Mouse (Mus musculus): ENCODE results near the gene Add2. TPM values are rescaled to one million over a fixed set of nuclear protein-coding genes. Genes with fewer than 3 reads are reported as not detected.
A peak's percentile ranks its signal among the peaks of the same experiment; 100 is the strongest.

Gene Add2
- total RNA-seq, 4 experiments from 2014 or later, result 231 to 268 (median 258) TPM

- DNase-seq (ENCODE audit: low spot score in 2 of 2), result no peak
These were observed 105.4 kb downstream of the Add2 start for GRCm38 (mm10) chr6:86133882-86134281.

DNA sequence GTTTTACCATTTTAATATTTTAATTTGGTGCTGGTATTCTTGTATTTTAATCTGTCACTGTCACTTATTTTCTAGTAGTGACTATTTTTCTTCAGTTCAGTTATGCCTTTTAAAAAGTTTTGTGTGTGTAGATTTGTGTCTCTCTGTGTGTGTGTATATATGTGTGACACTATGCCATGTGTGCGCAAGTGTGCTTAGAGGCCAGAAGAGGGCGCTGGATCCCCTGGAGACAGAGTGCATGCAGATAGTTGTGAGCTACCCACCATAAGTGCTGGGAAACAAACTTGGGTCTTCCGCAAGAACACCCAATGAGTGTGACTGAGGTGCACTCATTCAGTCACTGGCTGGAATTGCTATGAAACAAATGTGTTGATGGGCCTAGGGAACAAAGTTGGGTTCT, 107.7 kb downstream of the Add2 start:
- no peak for DNase-seq (ENCODE audit: low spot score in 2 of 2)

- DNase-seq (ENCODE audit: low spot score in 2 of 2), result no peak
These were observed 112.8 kb downstream of the Add2 start for GRCm38 (mm10) chr6:86141284-86141683.

DNA sequence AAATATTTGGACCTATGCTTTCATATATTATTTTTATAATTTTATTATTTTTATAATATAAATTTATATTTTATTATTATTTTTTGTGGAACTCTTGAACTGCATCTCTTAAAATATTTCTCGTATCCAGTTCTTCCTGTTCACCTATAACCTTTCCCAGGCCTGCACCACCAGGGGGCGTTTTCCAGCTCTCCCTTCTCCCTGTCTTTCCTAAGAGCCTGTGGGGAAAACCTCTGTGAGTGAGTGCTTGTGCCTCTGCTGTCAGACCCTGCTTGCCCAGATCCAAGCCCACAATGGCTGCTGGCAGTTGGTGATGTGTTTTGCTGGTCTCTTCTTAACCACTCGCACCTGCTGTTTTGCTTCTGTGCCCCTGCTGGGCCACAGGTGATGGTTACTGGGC, 113.3 kb downstream of the Add2 start:
- DNase-seq (ENCODE audit: low spot score in 2 of 2), result peak in 1 of 2 experiments; percentile 57

- DNase-seq (ENCODE audit: low spot score in 2 of 2), result no peak
These were observed 116.5 kb downstream of the Add2 start for GRCm38 (mm10) chr6:86144986-86145385.

- DNase-seq (ENCODE audit: low spot score in 2 of 2), result no peak
These were observed 120.0 kb downstream of the Add2 start for GRCm38 (mm10) chr6:86148518-86148917.

GRCm38 (mm10) chr6:86149001-86149400, 120.5 kb downstream of the Add2 start:
- no peak for DNase-seq (ENCODE audit: low spot score in 2 of 2)

- DNase-seq (ENCODE audit: low spot score in 2 of 2), result no peak
These were observed 124.2 kb downstream of the Add2 start for GRCm38 (mm10) chr6:86152676-86153075.

GRCm38 (mm10) chr6:86153436-86153990, 125.0 kb downstream of the Add2 start:
- peak; percentile 20 to 24 for DNase-seq (ENCODE audit: low spot score in 2 of 2)

GRCm38 (mm10) chr6:86154006-86154405, 125.5 kb downstream of the Add2 start:
- no peak for DNase-seq (ENCODE audit: low spot score in 2 of 2)

DNA sequence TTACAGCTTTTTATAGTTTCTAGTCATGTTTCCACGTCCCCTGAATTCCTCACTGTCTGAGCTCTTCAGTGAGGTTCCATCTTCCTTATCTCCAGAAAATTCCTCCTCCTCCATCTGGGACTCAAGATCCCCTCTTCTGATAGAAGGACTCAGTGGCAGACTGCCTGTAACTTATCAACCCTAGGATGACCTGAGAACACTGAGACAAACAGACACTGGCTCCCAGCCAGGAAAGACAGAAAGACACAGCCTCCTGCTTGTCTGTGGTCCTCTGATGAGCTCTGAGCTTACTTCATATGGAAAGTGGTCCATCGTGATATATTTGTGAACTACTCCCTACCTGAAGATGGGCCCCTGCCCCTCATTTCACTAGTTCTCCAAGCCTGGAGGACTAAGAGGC, 126.0 kb downstream of the Add2 start:
- no peak for DNase-seq (ENCODE audit: low spot score in 2 of 2)

GRCm38 (mm10) chr6:86157253-86158234, 129.1 kb downstream of the Add2 start:
- no peak for DNase-seq (ENCODE audit: low spot score in 2 of 2)

GRCm38 (mm10) chr6:86160878-86161277, 132.4 kb downstream of the Add2 start:
- no peak for DNase-seq (ENCODE audit: low spot score in 2 of 2)

DNA sequence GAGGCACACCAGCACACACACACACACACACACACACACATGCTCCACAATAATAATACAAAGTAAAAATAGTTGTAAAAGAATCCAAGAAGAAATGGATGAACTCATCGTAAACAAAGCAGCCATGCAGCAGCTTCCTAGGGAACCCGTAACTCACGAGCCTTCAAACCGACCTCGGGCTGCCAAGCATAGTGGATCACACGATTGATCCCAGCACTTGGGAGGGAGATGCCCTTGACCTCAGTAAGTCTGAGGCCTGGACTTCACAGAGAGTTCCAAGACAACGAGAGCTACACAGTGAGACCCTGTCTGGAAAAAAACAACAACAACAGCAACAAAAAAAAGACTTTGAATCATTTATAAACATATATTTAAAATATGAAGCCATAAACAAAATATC, 133.1 kb downstream of the Add2 start:
- no peak for DNase-seq (ENCODE audit: low spot score in 2 of 2)

DNA sequence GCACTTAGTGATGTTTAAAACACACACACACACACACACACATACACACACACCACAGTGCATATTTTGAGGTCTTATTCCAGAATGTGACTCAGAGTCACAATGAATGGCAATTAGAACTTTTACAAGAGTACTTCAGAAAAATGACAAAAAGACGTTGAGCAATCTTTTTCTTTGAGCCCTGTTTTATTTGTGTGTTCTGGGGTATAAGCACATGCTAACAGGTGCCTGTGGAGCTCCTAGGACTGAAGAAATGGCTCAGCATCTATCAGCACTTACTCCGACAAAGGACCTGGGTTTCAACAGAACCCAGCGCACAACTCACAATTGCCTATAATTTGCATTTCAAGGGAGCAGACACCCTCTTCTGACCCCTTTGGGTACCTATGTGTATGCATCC, 135.5 kb downstream of the Add2 start:
- no peak for DNase-seq (ENCODE audit: low spot score in 2 of 2)

DNA sequence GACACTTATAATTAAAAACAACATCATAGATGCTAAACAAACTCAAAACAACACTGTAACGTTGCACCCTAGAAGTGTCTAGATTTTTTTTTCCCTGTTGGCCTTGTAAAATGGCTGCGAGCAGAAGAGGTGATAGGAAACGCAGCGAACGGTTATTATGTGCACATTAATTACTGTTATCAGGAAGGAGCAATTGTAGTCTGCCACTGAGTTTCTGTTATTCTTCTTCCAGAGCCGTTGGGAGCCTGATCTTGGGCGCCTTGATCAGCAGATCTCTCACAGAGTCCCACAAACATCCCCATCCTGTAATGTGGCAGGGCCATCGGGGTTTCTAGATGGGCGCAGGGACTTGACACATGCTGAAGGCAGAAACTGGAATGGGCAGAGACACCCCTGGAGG, 137.9 kb downstream of the Add2 start:
- no peak for DNase-seq (ENCODE audit: low spot score in 2 of 2)

GRCm38 (mm10) chr6:86167851-86168250, 139.4 kb downstream of the Add2 start:
- no peak for DNase-seq (ENCODE audit: low spot score in 2 of 2)

GRCm38 (mm10) chr6:86169166-86169565, 140.7 kb downstream of the Add2 start:
- no peak for DNase-seq (ENCODE audit: low spot score in 2 of 2)

Other genes with a start within 250 kb of the Add2 start
- gene Nat8f6, start 207.7 kb upstream of the Add2 start, total RNA-seq (2022), result 1 to 10 TPM in 3 of 4 experiments, under 1 TPM in 1; 0.56 to 3.3 (median 2.6) TPM
- 10 to 100 TPM in 1 of 4 experiments, 1 to 10 TPM in 3; 6.3 to 10.0 (median 7.3) TPM for gene Nat8f5, start 207.7 kb upstream of the Add2 start, total RNA-seq (2022)
- gene Nat8, start 196.6 kb upstream of the Add2 start, total RNA-seq (2022), result 1 to 10 TPM; 4.1 to 7.1 (median 4.9) TPM
- 1 to 10 TPM; 2.7 to 4.0 (median 3.3) TPM for gene Nat8f2, start 159.5 kb upstream of the Add2 start, total RNA-seq (2022)
- gene Nat8f4, start 123.8 kb upstream of the Add2 start, total RNA-seq (2022), result 1 to 10 TPM; 6.0 to 10.0 (median 8.9) TPM
- gene Tprkb, start 116.8 kb upstream of the Add2 start, total RNA-seq (2022), result 100 to 1,000 TPM in 1 of 4 experiments, 10 to 100 TPM in 3; 65.5 to 103 (median 79.0) TPM
- gene Nat8f1, start 113.0 kb upstream of the Add2 start, total RNA-seq (2022), result 10 to 100 TPM; 22.5 to 35.0 (median 27.1) TPM
- gene Dusp11, start 67.0 kb upstream of the Add2 start, total RNA-seq (2022), result 100 to 1,000 TPM in 1 of 4 experiments, 10 to 100 TPM in 3; 67.2 to 128 (median 86.1) TPM
- not detected for gene Figla, start 12.5 kb upstream of the Add2 start, total RNA-seq (2022)
- gene Tgfa, start 166.5 kb downstream of the Add2 start, total RNA-seq (2022), result 10 to 100 TPM; 24.5 to 29.9 (median 26.2) TPM

Data from layer of hippocampus, adult 8-10 months (tissue).